Mouse (Mus musculus) hematopoietic stem cell, adult 5-6 weeks (primary cell): ENCODE data around the gene Ulk2. TPM values are rescaled to one million over a fixed set of nuclear protein-coding genes. Genes with fewer than 3 reads are reported as not detected.

Experiments used
- total RNA-seq: library from RNA; stranded (forward); fragments of 172-1452, 232-1000 nt; gene quantifications from 2 replicates; pipeline ENCODE4 v1.2.3, GENCODE M21; 2017

Gene Ulk2
- total RNA-seq, 1 experiment from 2014 or later, result 29.3 TPM

Other genes with a start within 250 kb of the Ulk2 start
- gene Grap, start 201.8 kb downstream of the Ulk2 start, total RNA-seq, result 0.10 and 1.2 TPM in 2 replicates
- 0.30 TPM in 1 of 2 replicates, not detected in the other for gene Fam83g, start 171.0 kb downstream of the Ulk2 start, total RNA-seq
- not detected in 2 replicates for gene Slc5a10, start 134.2 kb downstream of the Ulk2 start, total RNA-seq
- gene Prpsap2, start 93.0 kb downstream of the Ulk2 start, total RNA-seq, result 47.2 and 59.6 TPM in 2 replicates
- 46.7 and 47.2 TPM in 2 replicates for gene Akap10, start 75.2 kb upstream of the Ulk2 start, total RNA-seq
- 25.6 and 30.1 TPM in 2 replicates for gene Specc1, start 101.7 kb upstream of the Ulk2 start, total RNA-seq